Mouse (Mus musculus): ENCODE data around the gene Prtg. TPM values are rescaled to one million over a fixed set of nuclear protein-coding genes. Genes with fewer than 3 reads are reported as not detected.
A peak's percentile ranks its signal among the peaks of the same experiment; 100 is the strongest.

Prtg gene
- total and polyA plus RNA-seq, 3 experiments: not detected

GRCm38 (mm10) chr9:72791213-72791582, 15.5 kb upstream of the Prtg start:
- TF ChIP-seq MYC (IDR thresholded peaks at IDR 0.05; ENCODE audit: low read depth, low read length) (no peak), TCF12 (IDR thresholded peaks at IDR 0.05; ENCODE audit: low read depth, low read length) (no peak), POLR2AphosphoS5 (IDR thresholded peaks at IDR 0.05; ENCODE audit: borderline replicate concordance, low read depth, low read length) (no peak), MEF2A (IDR thresholded peaks at IDR 0.05; ENCODE audit: extremely low read depth, insufficient replicate concordance, low read depth, low read length, poor library complexity, severe bottlenecking) (no peak), NELFE (IDR thresholded peaks at IDR 0.05; ENCODE audit: low read depth, low read length) (no peak), BHLHE40 (IDR thresholded peaks at IDR 0.05; ENCODE audit: borderline replicate concordance, low read depth, low read length) (no peak), CTCF (IDR thresholded peaks at IDR 0.05 in 2 of 3, conservative IDR thresholded peaks at IDR 0.05 in 1 of 3; ENCODE audit: control insufficient read depth in 1 of 3, insufficient read depth in 1 of 3, low read depth in 2 of 3, low read length in 3 of 3, poor library complexity in 1 of 3, severe bottlenecking in 1 of 3) (no peak)
- Histone ChIP-seq H3K27ac (ENCODE audit: control insufficient read depth, low read depth, low read length) (peak overlapping the region; percentile 37; the same call in 1 of the 2 replicates), H3K4me1 (ENCODE audit: control insufficient read depth in 1 of 2, insufficient read depth in 2 of 2, low read length in 2 of 2) (peaks cover 0 to 14% of the 10 kb centered on the region in 2 experiments; a peak in 3 of 4 replicates), H3K36me3 (ENCODE audit: control insufficient read depth in 1 of 2, insufficient read depth in 2 of 2, low read length in 2 of 2) (peaks cover 0 to 5% of the 10 kb centered on the region in 2 experiments; a peak in 1 of 4 replicates), H3K27me3 (ENCODE audit: control insufficient read depth in 1 of 2, insufficient read depth in 2 of 2, low read length in 2 of 2) (no peaks in the 10 kb centered on the region), H3K9me3 (replicated peaks; ENCODE audit: insufficient read depth, low read length) (no peaks in the 10 kb centered on the region), H3K79me2 (ENCODE audit: control insufficient read depth, insufficient read depth, low read length, poor library complexity) (no peaks in the 10 kb centered on the region), H3K4me3 (ENCODE audit: control insufficient read depth in 1 of 2, insufficient read depth in 1 of 2, low read depth in 2 of 2, low read length in 2 of 2) (peak overlapping the region; percentile 18 to 44; a peak in 3 of 4 replicates), H3K9ac (ENCODE audit: control insufficient read depth, low read depth, low read length, poor library complexity, severe bottlenecking) (peak overlapping the region; percentile 44)
- no peak for DNase-seq (ENCODE audit: low read depth, low spot score)

DNA sequence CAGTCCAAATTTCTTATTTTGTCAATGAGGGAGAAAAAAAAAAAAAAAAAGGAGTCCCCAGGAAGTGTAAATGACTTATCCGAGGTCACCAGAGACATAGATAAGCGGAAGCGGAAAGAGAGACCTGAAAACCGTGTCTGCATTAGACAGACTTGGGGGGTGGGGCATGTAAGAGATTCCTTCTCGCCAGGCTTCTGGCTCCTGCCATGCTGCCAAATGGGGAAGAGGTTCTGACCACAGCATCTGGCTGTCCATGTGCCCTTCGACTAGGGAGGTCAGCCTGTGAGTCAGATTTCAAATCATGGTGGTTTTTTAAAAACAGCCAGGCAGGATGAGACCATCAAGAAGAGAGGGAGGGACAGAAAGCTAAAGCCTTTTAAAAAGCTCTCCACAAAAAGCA, 15.0 kb upstream of the Prtg start:
- peak; percentile 93 for DNase-seq (ENCODE audit: low read depth, low spot score)
- Histone ChIP-seq H3K79me2 (ENCODE audit: control insufficient read depth, insufficient read depth, low read length, poor library complexity) (no peaks in the 10 kb centered on the region), H3K9ac (ENCODE audit: control insufficient read depth, low read depth, low read length, poor library complexity, severe bottlenecking) (no peak overlapping the region), H3K4me1 (ENCODE audit: control insufficient read depth in 1 of 2, insufficient read depth in 2 of 2, low read length in 2 of 2) (peaks cover 0 to 10% of the 10 kb centered on the region in 2 experiments; a peak in 2 of 4 replicates), H3K36me3 (ENCODE audit: control insufficient read depth in 1 of 2, insufficient read depth in 2 of 2, low read length in 2 of 2) (0 out of 4 replicates have a peak, but pooled peaks cover 0 to 4% of the 10 kb centered on the region in 2 experiments), H3K4me3 (ENCODE audit: control insufficient read depth in 1 of 2, insufficient read depth in 1 of 2, low read depth in 2 of 2, low read length in 2 of 2) (peak overlapping the region; percentile 1 to 18; a peak in 2 of 4 replicates), H3K9me3 (replicated peaks; ENCODE audit: insufficient read depth, low read length) (no peaks in the 10 kb centered on the region), H3K27ac (ENCODE audit: control insufficient read depth, low read depth, low read length) (no peak overlapping the region), H3K27me3 (ENCODE audit: control insufficient read depth in 1 of 2, insufficient read depth in 2 of 2, low read length in 2 of 2) (no peaks in the 10 kb centered on the region)
- TF ChIP-seq MYC (IDR thresholded peaks at IDR 0.05; ENCODE audit: low read depth, low read length) (peak; percentile 83), GATA1 (IDR thresholded peaks at IDR 0.05; ENCODE audit: low read depth, low read length) (peak; percentile 94), HCFC1 (IDR thresholded peaks at IDR 0.05; ENCODE audit: low read depth, low read length) (peak; percentile 73), JUND (IDR thresholded peaks at IDR 0.05; ENCODE audit: low read depth, low read length) (peak; percentile 78; the same call in 1 of the 2 replicates), POLR2AphosphoS5 (IDR thresholded peaks at IDR 0.05; ENCODE audit: borderline replicate concordance, low read depth, low read length) (no peak), ETS1 (IDR thresholded peaks at IDR 0.05; ENCODE audit: low read depth, low read length) (peak; percentile 82), BHLHE40 (IDR thresholded peaks at IDR 0.05; ENCODE audit: borderline replicate concordance, low read depth, low read length) (peak; percentile 62; the same call in 1 of the 2 replicates), MEF2A (IDR thresholded peaks at IDR 0.05; ENCODE audit: extremely low read depth, insufficient replicate concordance, low read depth, low read length, poor library complexity, severe bottlenecking) (no peak), ELF1 (IDR thresholded peaks at IDR 0.05; ENCODE audit: low read depth, low read length) (peak; percentile 63; the same call in 1 of the 2 replicates), EP300 (IDR thresholded peaks at IDR 0.05; ENCODE audit: low read depth in 1 of 2, low read length in 2 of 2) (peak; percentile 95 to 97), TAL1 (IDR thresholded peaks at IDR 0.05; ENCODE audit: low read length) (peak; percentile 93), CHD2 (IDR thresholded peaks at IDR 0.05; ENCODE audit: low read length) (peak; percentile 70), NELFE (IDR thresholded peaks at IDR 0.05; ENCODE audit: low read depth, low read length) (no peak), RCOR1 (IDR thresholded peaks at IDR 0.05; ENCODE audit: low read depth, low read length) (peak; percentile 96), MAX (IDR thresholded peaks at IDR 0.05; ENCODE audit: low read length) (peak; percentile 85), GABPA (IDR thresholded peaks at IDR 0.05; ENCODE audit: low read depth, low read length) (no peak), TCF12 (IDR thresholded peaks at IDR 0.05; ENCODE audit: low read depth, low read length) (peak; percentile 96), ZNF384 (IDR thresholded peaks at IDR 0.05; ENCODE audit: low read depth, low read length) (peak; percentile 98), UBTF (IDR thresholded peaks at IDR 0.05; ENCODE audit: borderline replicate concordance, insufficient read depth, low read depth, low read length) (no peak), SIN3A (IDR thresholded peaks at IDR 0.05; ENCODE audit: low read length) (peak; percentile 83), MXI1 (IDR thresholded peaks at IDR 0.05; ENCODE audit: low read depth, low read length) (peak; percentile 73)

Measured in MEL (cell line).